Mouse (Mus musculus) retina, postnatal 7 days (tissue): ENCODE data around the gene Trpm6.

ENCODE experiments used
- DNase-seq: peaks from one replicate; pipeline ENCODE4 v3.0.0-alpha.2; 2012; ENCODE audit warnings: low read depth, low spot score

Trpm6 gene

DNA sequence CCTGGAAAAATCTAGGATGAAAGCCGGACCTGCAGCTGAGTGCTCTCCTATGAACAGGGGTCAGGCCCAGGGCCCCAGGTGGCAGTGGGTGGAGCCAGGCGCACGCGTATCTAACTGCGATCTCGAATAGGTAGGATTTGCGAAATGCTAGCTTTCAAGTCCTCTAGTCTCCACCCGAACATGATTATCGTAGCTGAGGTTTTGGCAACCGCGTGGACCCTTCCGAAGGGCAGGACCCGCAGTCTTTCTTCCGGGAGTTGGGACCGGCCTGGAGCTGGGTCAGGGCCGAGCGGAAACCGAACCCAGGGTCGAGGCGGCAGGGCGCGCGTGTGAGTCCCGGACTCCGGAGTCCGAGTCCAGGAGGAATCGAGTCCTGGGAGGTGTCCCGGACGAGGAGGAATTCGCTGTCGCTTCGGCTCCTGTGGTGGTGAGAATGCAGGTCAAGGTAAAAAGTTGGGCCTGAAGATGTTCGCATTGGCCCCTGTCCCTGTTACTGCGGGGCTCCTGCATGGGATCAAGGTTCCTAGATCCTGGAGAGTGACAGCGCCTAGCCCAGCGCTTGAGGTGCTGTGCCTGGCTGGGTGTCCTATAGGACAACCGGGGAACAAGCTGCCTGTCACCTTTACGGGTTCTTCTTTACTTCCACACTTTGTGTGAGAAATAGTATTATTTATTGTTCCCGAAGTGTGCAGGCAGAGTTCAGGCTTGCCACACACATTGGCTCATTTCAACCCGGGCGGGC lies at the start of gene Trpm6:
Gene Trpm6 (plus strand): TSS at position 386 of the 742 bp plus-strand sequence.
- no peak for DNase-seq

GRCm38 (mm10) chr19:18708101-18708500 lies 41.7 kb upstream of the Trpm6 start:
- no peak for DNase-seq

DNA sequence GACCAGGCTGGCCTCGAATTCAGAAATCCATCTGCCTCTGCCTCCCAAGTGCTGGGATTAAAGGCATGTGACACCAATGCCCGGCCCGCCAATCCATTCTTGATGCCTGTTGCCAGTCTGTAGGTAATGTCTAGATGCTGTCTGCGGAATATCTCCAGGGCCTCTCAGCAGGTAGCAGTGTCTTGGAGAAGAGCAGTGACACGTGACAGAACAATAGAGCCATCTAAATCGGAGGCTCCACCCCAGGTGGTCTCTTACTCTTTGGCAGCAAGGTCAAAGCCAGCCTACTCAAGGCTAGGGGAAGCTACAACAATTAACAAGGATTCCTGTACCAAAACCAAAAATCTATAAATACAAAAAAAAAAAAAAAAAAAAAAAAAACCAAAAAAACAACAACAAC lies 38.9 kb upstream of the Trpm6 start:
- no peak for DNase-seq

GRCm38 (mm10) chr19:18711589-18711988 lies 38.2 kb upstream of the Trpm6 start:
- DNase-seq, result no peak

- DNase-seq, result no peak
Measured at GRCm38 (mm10) chr19:18712153-18712865, 37.5 kb upstream of the Trpm6 start.

DNA sequence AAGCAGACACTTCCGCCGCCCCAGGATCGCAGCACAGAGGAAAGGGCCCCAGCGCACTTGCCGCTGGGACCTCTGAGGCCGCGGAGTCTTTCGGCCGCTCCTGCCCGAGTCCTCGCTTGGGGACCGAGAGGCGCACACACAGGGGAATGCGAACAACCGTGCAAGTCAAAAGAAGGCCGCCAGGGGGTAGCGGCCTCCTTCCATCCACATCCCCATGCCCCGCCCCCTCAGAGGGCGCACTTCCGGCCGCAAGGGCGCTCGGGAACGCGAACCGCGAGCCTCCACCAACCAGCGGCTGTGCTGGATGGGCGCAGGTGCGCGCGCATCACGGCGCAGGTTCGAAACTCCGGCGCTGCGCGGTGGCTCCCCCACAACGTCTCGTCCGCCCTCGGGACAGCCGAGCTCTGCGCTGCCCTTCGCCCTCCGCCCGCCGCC lies 36.9 kb upstream of the Trpm6 start, which contains the start of gene D030056L22Rik:
Gene D030056L22Rik (plus strand): TSS at position 328 of the 435 bp plus-strand sequence.
- DNase-seq, result peak; percentile 97

- DNase-seq, result peak; percentile 27
Measured at GRCm38 (mm10) chr19:18713357-18713756, 36.4 kb upstream of the Trpm6 start.

DNA sequence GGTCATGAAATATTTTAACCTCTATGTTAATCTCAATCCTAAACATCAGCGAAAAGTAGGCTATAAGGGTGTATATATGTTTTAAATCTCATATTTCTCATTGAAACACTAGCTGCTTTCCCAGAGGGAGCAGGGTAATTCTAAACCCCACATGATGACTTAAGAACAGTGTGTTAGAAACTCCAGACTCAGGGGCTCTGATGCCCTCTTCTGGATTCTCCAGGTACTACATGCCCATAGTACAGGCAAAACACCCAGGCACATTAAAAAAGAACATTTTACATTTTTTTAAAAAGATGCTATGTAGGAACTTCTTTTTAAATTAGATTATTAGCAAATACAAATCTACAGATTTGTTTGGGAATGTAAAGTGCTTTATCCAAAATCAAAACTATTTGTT lies 33.4 kb upstream of the Trpm6 start:
- DNase-seq, result peak; percentile 46

DNA sequence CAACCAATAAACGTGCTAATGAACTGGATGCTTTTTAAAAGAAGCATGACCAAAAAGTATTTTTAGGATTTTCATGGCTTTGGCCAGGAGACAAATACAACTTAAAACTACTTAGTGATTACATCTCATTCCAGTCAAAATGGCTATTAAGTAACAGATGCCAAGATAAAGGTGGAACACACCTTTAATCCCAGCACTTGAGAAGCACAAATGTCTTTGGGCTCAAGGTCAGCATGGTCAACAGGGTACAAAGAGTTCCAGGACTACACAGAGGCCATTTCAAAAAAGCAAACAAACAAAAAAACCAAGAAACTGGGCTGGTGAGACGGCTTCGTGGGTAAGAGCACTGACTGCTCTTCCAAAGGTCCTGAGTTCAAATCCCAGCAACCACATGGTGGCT lies 29.4 kb upstream of the Trpm6 start:
- no peak for DNase-seq

DNA sequence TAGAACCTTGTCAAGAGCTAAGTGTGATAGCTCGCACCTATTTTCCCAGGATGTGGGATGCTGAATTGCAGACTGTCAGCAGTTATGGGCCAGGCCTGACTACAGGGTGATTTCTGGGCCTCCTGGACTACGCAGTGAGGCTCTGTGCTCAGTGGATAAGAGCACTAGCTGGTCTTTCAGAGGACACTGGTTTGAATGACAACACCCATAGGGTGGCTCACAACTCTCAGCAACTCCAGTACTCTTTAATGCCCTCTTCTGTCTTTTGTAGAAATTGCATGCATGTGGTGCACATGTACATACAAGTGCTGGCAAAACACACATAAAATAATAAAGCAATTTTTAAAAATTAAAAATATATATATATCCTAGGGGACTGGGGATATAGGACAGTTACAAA lies 24.6 kb upstream of the Trpm6 start:
- DNase-seq, result no peak

DNA sequence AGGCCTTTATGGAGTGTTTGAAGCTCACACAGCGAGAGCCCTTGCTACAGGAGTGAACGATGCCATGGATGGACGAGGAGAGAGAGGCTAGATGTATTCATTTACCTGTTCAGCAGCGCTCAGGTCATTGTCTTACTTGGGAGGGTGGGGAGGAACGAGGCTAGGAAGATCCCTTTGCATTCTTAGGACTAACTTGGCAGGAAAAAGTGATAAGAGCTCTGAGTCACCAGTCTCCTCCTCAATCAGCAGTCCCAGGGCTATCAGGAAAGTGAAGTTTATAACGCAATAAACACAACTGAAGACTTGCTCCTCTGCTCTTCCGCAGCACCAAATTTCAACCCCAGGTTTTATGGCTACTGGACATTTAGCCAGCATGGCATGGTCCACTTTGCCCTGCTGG lies 19.5 kb upstream of the Trpm6 start:
- no peak for DNase-seq

- no peak for DNase-seq
Measured at GRCm38 (mm10) chr19:18731077-18731476, 18.7 kb upstream of the Trpm6 start.

- no peak for DNase-seq
Measured at GRCm38 (mm10) chr19:18735901-18736300, 13.9 kb upstream of the Trpm6 start.

- no peak for DNase-seq
Measured at GRCm38 (mm10) chr19:18739146-18739545, 10.6 kb upstream of the Trpm6 start.

- DNase-seq, result no peak
Measured at GRCm38 (mm10) chr19:18743946-18744345, 5.8 kb upstream of the Trpm6 start.

GRCm38 (mm10) chr19:18746576-18747340 lies 3.0 kb upstream of the Trpm6 start:
- DNase-seq, result no peak

GRCm38 (mm10) chr19:18747379-18747778 lies 2.4 kb upstream of the Trpm6 start:
- DNase-seq, result no peak

DNA sequence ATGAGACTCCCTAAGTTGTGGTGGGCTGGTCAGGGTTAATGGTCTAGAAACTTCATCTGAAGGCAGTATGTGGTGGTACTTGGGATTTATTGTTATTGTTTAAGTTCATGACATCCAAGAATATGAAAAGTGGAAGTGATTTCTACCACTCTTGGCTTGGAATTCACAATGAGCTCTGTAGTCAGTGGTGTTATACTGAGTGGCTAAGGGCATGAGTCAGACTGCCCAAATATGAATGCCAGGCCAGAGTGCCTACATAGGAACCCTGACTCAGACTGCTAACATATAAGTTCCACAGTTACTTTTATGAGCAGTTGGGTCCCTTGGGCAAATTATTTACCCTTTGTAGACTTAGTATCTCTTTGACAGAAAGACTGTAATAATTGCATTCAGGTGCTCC lies 7.4 kb downstream of the Trpm6 start:
- DNase-seq, result no peak

DNA sequence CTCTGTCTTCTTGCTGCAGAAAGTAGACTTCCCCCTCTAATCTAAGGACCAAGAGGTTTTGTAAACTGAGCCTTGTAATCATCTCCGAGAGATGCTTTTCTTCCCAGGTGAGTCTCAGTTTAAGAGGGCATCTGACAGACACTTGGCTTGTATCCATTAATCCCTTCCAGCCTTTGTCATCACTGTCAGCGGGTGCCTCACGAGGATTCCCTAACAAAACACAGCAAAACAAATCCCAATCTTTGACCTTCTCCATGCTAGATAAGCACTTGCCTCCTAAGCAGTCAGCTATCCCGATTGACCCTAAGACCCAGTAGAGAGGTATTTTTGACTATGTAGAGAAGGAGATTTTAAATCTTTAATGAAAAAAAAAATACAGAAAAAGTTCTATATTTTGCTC lies 7.9 kb downstream of the Trpm6 start:
- no peak for DNase-seq

GRCm38 (mm10) chr19:18758269-18758668 lies 8.5 kb downstream of the Trpm6 start:
- DNase-seq, result no peak

DNA sequence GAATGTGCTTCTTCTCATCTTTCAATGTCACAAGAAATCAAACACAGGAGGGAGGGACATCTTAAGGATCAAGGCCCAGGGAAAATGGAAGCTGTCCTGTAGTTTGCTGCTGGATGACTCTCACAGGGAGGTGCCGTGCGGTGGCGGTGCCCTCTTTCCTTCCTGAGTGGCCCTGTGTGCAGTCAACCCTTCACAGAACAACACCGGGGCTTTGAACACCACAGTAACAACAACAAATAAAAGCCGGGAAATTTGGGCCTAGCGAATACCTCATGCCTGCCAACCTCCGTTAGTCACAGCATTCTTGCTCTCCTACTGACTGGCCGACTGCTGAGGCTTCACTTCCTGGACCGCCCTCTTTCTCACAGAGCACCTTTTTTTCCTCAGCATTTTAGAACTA lies 9.1 kb downstream of the Trpm6 start:
- DNase-seq, result no peak

GRCm38 (mm10) chr19:18766399-18766798 lies 16.6 kb downstream of the Trpm6 start:
- no peak for DNase-seq
